Mouse (Mus musculus): ENCODE measurements around the gene Ctnna2. TPM values are rescaled to one million over a fixed set of nuclear protein-coding genes. Genes with fewer than 3 reads are reported as not detected.
A peak's percentile ranks its signal among the peaks of the same experiment; 100 is the strongest.

Gene Ctnna2
- polyA plus RNA-seq, 1 experiment from 2014 or later: 72.4 TPM

GRCm38 (mm10) chr6:77556181-77556580 is 423.3 kb downstream of the Ctnna2 start:
- H3K4me1 ChIP-seq: no peaks in the 10 kb centered on the region
- H3K27me3 ChIP-seq: no peaks in the 10 kb centered on the region
- no peaks in the 10 kb centered on the region for H3K9me3 ChIP-seq
- ATAC-seq (ENCODE audit: low FRiP score): no peak
- 89% methylated on average over 1 of the region's 1 CpGs for WGBS
- no peak overlapping the region for H3K4me2 ChIP-seq
- H3K9ac ChIP-seq: no peak overlapping the region
- no peak overlapping the region for H3K4me3 ChIP-seq (replicated peaks)
- no peaks in the 10 kb centered on the region for H3K36me3 ChIP-seq (replicated peaks)
- H3K27ac ChIP-seq: no peak overlapping the region

- Histone ChIP-seq H3K4me1 (peaks cover 5% of the 10 kb centered on the region), H3K36me3 (replicated peaks) (no peaks in the 10 kb centered on the region), H3K9ac (no peak overlapping the region), H3K27me3 (no peaks in the 10 kb centered on the region), H3K4me2 (peak overlapping the region; percentile 25), H3K27ac (0 out of 2 replicates have a peak overlapping the region, but pooled peaks have one; percentile 31), H3K4me3 (replicated peaks) (no peak overlapping the region), H3K9me3 (no peaks in the 10 kb centered on the region)
- 26% methylated on average over 15 of the region's 15 CpGs for WGBS
- peak; percentile 27; the same call in 1 of the 2 replicates for ATAC-seq (ENCODE audit: low FRiP score)
Measured at GRCm38 (mm10) chr6:77537055-77537807, 442.3 kb downstream of the Ctnna2 start.

- Histone ChIP-seq H3K36me3 (replicated peaks) (no peaks in the 10 kb centered on the region), H3K27me3 (no peaks in the 10 kb centered on the region), H3K9ac (no peak overlapping the region), H3K9me3 (no peaks in the 10 kb centered on the region), H3K4me3 (replicated peaks) (no peak overlapping the region), H3K4me2 (no peak overlapping the region), H3K27ac (no peak overlapping the region), H3K4me1 (no peaks in the 10 kb centered on the region)
- ATAC-seq (ENCODE audit: low FRiP score): no peak
- WGBS: 86% methylated on average over 2 of the region's 2 CpGs
Measured at GRCm38 (mm10) chr6:77527636-77528035, 451.9 kb downstream of the Ctnna2 start.

GRCm38 (mm10) chr6:77521836-77522235 is 457.7 kb downstream of the Ctnna2 start:
- Histone ChIP-seq H3K9me3 (no peaks in the 10 kb centered on the region), H3K4me1 (no peaks in the 10 kb centered on the region; the same call in 1 of the 2 replicates), H3K36me3 (replicated peaks) (no peaks in the 10 kb centered on the region), H3K4me2 (no peak overlapping the region), H3K27ac (no peak overlapping the region), H3K27me3 (no peaks in the 10 kb centered on the region), H3K4me3 (replicated peaks) (no peak overlapping the region), H3K9ac (no peak overlapping the region)
- 82% methylated on average over 2 of the region's 2 CpGs for WGBS
- ATAC-seq (ENCODE audit: low FRiP score): no peak

- Histone ChIP-seq H3K36me3 (replicated peaks) (no peaks in the 10 kb centered on the region), H3K4me2 (no peak overlapping the region), H3K27me3 (no peaks in the 10 kb centered on the region), H3K4me1 (peaks cover 11% of the 10 kb centered on the region), H3K9me3 (no peaks in the 10 kb centered on the region), H3K4me3 (replicated peaks) (no peak overlapping the region), H3K27ac (no peak overlapping the region), H3K9ac (no peak overlapping the region)
- no peak for ATAC-seq (ENCODE audit: low FRiP score)
- whole genome bisulfite sequencing: 63% methylated on average over 2 of the region's 2 CpGs
Measured at GRCm38 (mm10) chr6:77516515-77516914, 463.0 kb downstream of the Ctnna2 start.

- Histone ChIP-seq H3K27ac (no peak overlapping the region), H3K9me3 (no peaks in the 10 kb centered on the region), H3K4me2 (no peak overlapping the region), H3K4me1 (peaks cover 19% of the 10 kb centered on the region), H3K27me3 (no peaks in the 10 kb centered on the region), H3K9ac (no peak overlapping the region), H3K4me3 (replicated peaks) (no peak overlapping the region), H3K36me3 (replicated peaks) (no peaks in the 10 kb centered on the region)
- 1% methylated on average over 5 of the region's 5 CpGs for WGBS
- no peak; the same call in 1 of the 2 replicates for ATAC-seq (ENCODE audit: low FRiP score)
Measured at GRCm38 (mm10) chr6:77511805-77512204, 467.7 kb downstream of the Ctnna2 start.

- H3K4me3 ChIP-seq (replicated peaks): no peak overlapping the region
- no peaks in the 10 kb centered on the region for H3K27me3 ChIP-seq
- H3K4me2 ChIP-seq: no peak overlapping the region
- no peak overlapping the region for H3K27ac ChIP-seq
- WGBS: 91% methylated on average over 5 of the region's 5 CpGs
- H3K4me1 ChIP-seq: no peaks in the 10 kb centered on the region
- no peaks in the 10 kb centered on the region for H3K36me3 ChIP-seq (replicated peaks)
- no peak overlapping the region for H3K9ac ChIP-seq
- ATAC-seq (ENCODE audit: low FRiP score): no peak
- H3K9me3 ChIP-seq: no peaks in the 10 kb centered on the region
Measured at GRCm38 (mm10) chr6:77491721-77492120, 487.8 kb downstream of the Ctnna2 start.

- Histone ChIP-seq H3K27ac (no peak overlapping the region), H3K9ac (no peak overlapping the region), H3K4me3 (replicated peaks) (no peak overlapping the region), H3K4me2 (no peak overlapping the region), H3K4me1 (no peaks in the 10 kb centered on the region), H3K36me3 (replicated peaks) (no peaks in the 10 kb centered on the region), H3K27me3 (no peaks in the 10 kb centered on the region), H3K9me3 (0 out of 2 replicates have a peak, but pooled peaks cover 4% of the 10 kb centered on the region)
- 87% methylated on average over 3 of the region's 3 CpGs for WGBS
- no peak for ATAC-seq (ENCODE audit: low FRiP score)
Measured at GRCm38 (mm10) chr6:77486658-77487057, 492.8 kb downstream of the Ctnna2 start.

- H3K9me3 ChIP-seq: 0 out of 2 replicates have a peak, but pooled peaks cover 4% of the 10 kb centered on the region
- no peak overlapping the region for H3K4me2 ChIP-seq
- no peak overlapping the region for H3K9ac ChIP-seq
- H3K27ac ChIP-seq: no peak overlapping the region
- no peak overlapping the region for H3K4me3 ChIP-seq (replicated peaks)
- H3K36me3 ChIP-seq (replicated peaks): no peaks in the 10 kb centered on the region
- H3K27me3 ChIP-seq: no peaks in the 10 kb centered on the region
- 91% methylated on average over 3 of the region's 3 CpGs for WGBS
- no peaks in the 10 kb centered on the region for H3K4me1 ChIP-seq
- no peak for ATAC-seq (ENCODE audit: low FRiP score)
Measured at GRCm38 (mm10) chr6:77482081-77482480, 497.4 kb downstream of the Ctnna2 start.

- Histone ChIP-seq H3K36me3 (replicated peaks) (no peaks in the 10 kb centered on the region), H3K27ac (no peak overlapping the region), H3K4me2 (no peak overlapping the region), H3K4me3 (replicated peaks) (no peak overlapping the region), H3K9ac (no peak overlapping the region), H3K4me1 (no peaks in the 10 kb centered on the region), H3K27me3 (no peaks in the 10 kb centered on the region), H3K9me3 (no peaks in the 10 kb centered on the region)
- 30% methylated on average over 1 of the region's 1 CpGs for WGBS
- ATAC-seq (ENCODE audit: low FRiP score): no peak
Measured at GRCm38 (mm10) chr6:77475354-77475753, 504.1 kb downstream of the Ctnna2 start.

- no peak overlapping the region for H3K4me2 ChIP-seq
- H3K27me3 ChIP-seq: no peaks in the 10 kb centered on the region
- no peak overlapping the region for H3K4me3 ChIP-seq (replicated peaks)
- 85% methylated on average over 7 of the region's 7 CpGs for WGBS
- no peak overlapping the region for H3K27ac ChIP-seq
- H3K9me3 ChIP-seq: no peaks in the 10 kb centered on the region
- H3K36me3 ChIP-seq (replicated peaks): no peaks in the 10 kb centered on the region
- ATAC-seq (ENCODE audit: low FRiP score): no peak
- no peak overlapping the region for H3K9ac ChIP-seq
- H3K4me1 ChIP-seq: no peaks in the 10 kb centered on the region
Measured at GRCm38 (mm10) chr6:77473256-77473655, 506.2 kb downstream of the Ctnna2 start.

GRCm38 (mm10) chr6:77468058-77468457 is 511.4 kb downstream of the Ctnna2 start:
- Histone ChIP-seq H3K9me3 (no peaks in the 10 kb centered on the region), H3K9ac (no peak overlapping the region), H3K4me3 (replicated peaks) (no peak overlapping the region), H3K4me1 (no peaks in the 10 kb centered on the region), H3K4me2 (no peak overlapping the region), H3K27me3 (no peaks in the 10 kb centered on the region), H3K27ac (no peak overlapping the region), H3K36me3 (replicated peaks) (no peaks in the 10 kb centered on the region)
- no peak for ATAC-seq (ENCODE audit: low FRiP score)
- 84% methylated on average over 3 of the region's 3 CpGs for WGBS

- no peak overlapping the region for H3K9ac ChIP-seq
- no peak overlapping the region for H3K4me3 ChIP-seq (replicated peaks)
- H3K27me3 ChIP-seq: no peaks in the 10 kb centered on the region
- no peaks in the 10 kb centered on the region for H3K4me1 ChIP-seq
- no peaks in the 10 kb centered on the region for H3K36me3 ChIP-seq (replicated peaks)
- H3K9me3 ChIP-seq: no peaks in the 10 kb centered on the region
- WGBS: 23% methylated on average over 1 of the region's 1 CpGs
- no peak overlapping the region for H3K27ac ChIP-seq
- no peak for ATAC-seq (ENCODE audit: low FRiP score)
- no peak overlapping the region for H3K4me2 ChIP-seq
Measured at GRCm38 (mm10) chr6:77462737-77463136, 516.8 kb downstream of the Ctnna2 start.
